Mouse (Mus musculus) heart, postnatal 0 days (tissue): ENCODE results near the gene Mlip. TPM values are rescaled to one million over a fixed set of nuclear protein-coding genes. Genes with fewer than 3 reads are reported as not detected.

Experiments
- ATAC-seq: fragments of 200-750 bp; cut with Nextera tagmentation; 2 replicates; pipeline ENCODE4 v1.8.0; 2017; ENCODE audit warnings: low read depth, moderate number of reproducible peaks, moderate library complexity; ENCODE audit not compliant: insufficient read depth
- DNase-seq: peaks from one replicate; pipeline ENCODE4 v3.0.0-alpha.2; 2016; ENCODE audit warnings: low spot score
- H3K27ac ChIP-seq: fragments of 300-500 bp; sonication (generic); 2 replicates; pipeline ENCODE4 v1.5.1; 2014; ENCODE audit warnings: low read depth, mild to moderate bottlenecking
- H3K27me3 ChIP-seq: fragments of 300-500 bp; sonication (generic); 2 replicates; pipeline ENCODE4 v1.6.1; 2014; ENCODE audit warnings: low read length, mixed read lengths; ENCODE audit not compliant: control insufficient read depth, insufficient read depth
- H3K36me3 ChIP-seq: fragments of 300-500 bp; sonication (generic); replicated peaks from 2 replicates; pipeline ENCODE4 v1.6.1; 2014; ENCODE audit warnings: low read length, mixed read lengths; ENCODE audit not compliant: control insufficient read depth, insufficient read depth
- H3K4me1 ChIP-seq: fragments of 300-500 bp; sonication (generic); 2 replicates; pipeline ENCODE4 v1.6.1; 2014; ENCODE audit warnings: antibody characterized with exemption; ENCODE audit not compliant: control insufficient read depth, insufficient read depth
- H3K4me2 ChIP-seq: fragments of 300-500 bp; sonication (generic); 2 replicates; pipeline ENCODE4 v1.6.1; 2014; ENCODE audit warnings: low read depth, mild to moderate bottlenecking, low read length, moderate library complexity
- H3K4me3 ChIP-seq: fragments of 300-500 bp; sonication (generic); 2 replicates; pipeline ENCODE4 v1.5.1; 2014; ENCODE audit warnings: low read depth, low read length
- H3K9ac ChIP-seq: fragments of 300-500 bp; sonication (generic); replicated peaks from 2 replicates; pipeline ENCODE4 v1.6.1; 2014; ENCODE audit warnings: low read depth, low read length, mixed read lengths
- H3K9me3 ChIP-seq: fragments of 300-500 bp; sonication (generic); replicated peaks from 2 replicates; pipeline ENCODE4 v1.6.1; 2016; ENCODE audit warnings: low read length; ENCODE audit not compliant: control insufficient read depth
- CTCF ChIP-seq: IDR thresholded peaks from 2 replicates; pipeline ENCODE4 v1.5.1; 2016; ENCODE audit warnings: antibody characterized with exemption, control low read depth, low read depth
- EP300 ChIP-seq: IDR thresholded peaks from 2 replicates; pipeline ENCODE4 v1.6.1; 2016; ENCODE audit warnings: antibody characterized with exemption, low read depth
- WGBS: fragments of 180-500 bp; shearing (Covaris S2); extraction: QIAGEN DNeasy Blood & Tissue Kit; methylation state at CpG from one replicate; pipeline ENCODE4 v1.1.7; 2014; 5-methylcytosine and 5-hydroxymethylcytosine counted together
- polyA plus RNA-seq: library from polyadenylated mRNA; unstranded; fragments of >200 nt; fragmentation: Nextera tagmentation; extraction: Ambion mirVana; gene quantifications from 2 replicates; pipeline ENCODE4 v1.2.1, GENCODE M21; 2015
- total RNA-seq: library from RNA; depleted of rRNA; stranded (reverse); fragments of >200 nt; gene quantifications from 2 replicates; pipeline ENCODE4 v1.2.3, GENCODE M21; 2014; ENCODE audit warnings: low replicate concordance; rRNA removed

Mlip gene
- total RNA-seq (87.9 and 114 TPM in 2 replicates), polyA plus RNA-seq (93.8 and 107 TPM in 2 replicates)

DNA sequence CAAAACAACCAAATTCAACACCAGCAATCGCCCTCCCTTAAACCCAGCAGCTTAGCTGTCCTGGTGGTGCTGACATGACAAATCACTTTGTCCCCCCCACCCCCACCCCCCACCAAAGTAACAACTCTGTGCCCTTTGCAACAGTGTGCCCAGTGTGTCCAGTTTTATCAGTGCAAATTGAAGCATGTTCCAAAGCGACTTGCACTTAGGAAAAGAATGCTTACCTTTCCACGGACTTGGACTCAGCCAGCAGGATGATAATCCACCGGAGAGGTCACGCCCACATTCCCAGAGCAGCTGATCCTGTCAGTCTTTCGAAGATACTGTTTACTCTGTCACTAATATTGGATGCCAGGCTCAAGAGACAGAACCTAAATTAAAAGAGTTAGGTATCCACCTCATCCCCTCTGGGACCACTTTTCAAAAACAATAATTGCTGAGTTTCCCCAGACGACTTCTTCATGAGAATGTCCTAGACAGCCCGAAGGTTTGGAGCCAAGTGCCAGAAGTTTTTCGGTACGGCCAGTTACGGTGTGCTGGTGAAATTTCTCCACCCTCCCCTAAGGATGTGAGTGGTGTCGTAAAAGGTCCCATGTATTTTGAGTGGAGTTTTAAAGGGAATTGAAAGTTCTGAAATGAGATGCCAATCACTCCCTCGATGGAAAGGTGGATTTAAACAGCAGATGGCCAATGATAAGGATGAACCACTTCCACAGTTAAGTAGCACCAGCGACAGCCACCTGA is at the start of gene Mlip:
TSS of gene Mlip (minus strand) at position 538 of the 744 bp plus-strand sequence.
- Histone ChIP-seq H3K9me3 (no peaks in the 10 kb centered on the region), H3K36me3 (no peaks in the 10 kb centered on the region), H3K27ac (peak within 1 kb of the TSS; percentile 81), H3K9ac (no peak within 1 kb of the TSS; the same call in 1 of the 2 replicates), H3K27me3 (no peaks in the 10 kb centered on the region), H3K4me2 (peak within 1 kb of the TSS; percentile 50), H3K4me3 (peak within 1 kb of the TSS; percentile 33), H3K4me1 (no peaks in the 10 kb centered on the region; the same call in 1 of the 2 replicates)
- ATAC-seq (peak; percentile 89), DNase-seq (peak; percentile 68)
- TF ChIP-seq EP300 (peak; percentile 75; the same call in 1 of the 2 replicates), CTCF (no peak)
- WGBS = 26% methylated on average over 14 of the region's 14 CpGs

DNA sequence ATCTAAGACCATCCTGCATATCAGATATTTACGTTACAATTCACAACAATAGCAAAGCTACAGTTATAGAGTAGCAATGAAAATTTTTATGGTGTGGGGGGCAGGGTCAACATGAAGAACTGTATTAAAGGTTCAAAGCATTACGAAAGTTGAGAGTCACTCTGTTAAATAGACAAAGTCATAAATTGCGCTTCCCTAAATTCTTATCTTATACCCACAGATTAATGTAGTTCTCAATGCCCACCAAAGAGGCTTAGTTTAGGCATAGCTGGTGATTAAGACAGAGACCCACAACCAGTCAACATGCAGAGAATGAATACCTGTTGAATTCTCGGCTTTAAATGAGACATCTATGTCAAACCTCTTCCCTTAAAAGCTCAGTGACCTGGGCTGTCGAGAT is 47.0 kb upstream of the Mlip start:
- no peak overlapping the region for H3K4me3 ChIP-seq
- ATAC-seq (no peak), DNase-seq (no peak)
- no peak for TF ChIP-seq EP300
- no peak for TF ChIP-seq CTCF
- 92% methylated on average over 5 of the region's 5 CpGs for WGBS
- no peaks in the 10 kb centered on the region for H3K9me3 ChIP-seq
- no peak overlapping the region for H3K27ac ChIP-seq
- H3K4me2 ChIP-seq = no peak overlapping the region
- no peaks in the 10 kb centered on the region for H3K36me3 ChIP-seq
- no peaks in the 10 kb centered on the region for H3K27me3 ChIP-seq
- H3K9ac ChIP-seq = no peak overlapping the region
- H3K4me1 ChIP-seq = no peaks in the 10 kb centered on the region

DNA sequence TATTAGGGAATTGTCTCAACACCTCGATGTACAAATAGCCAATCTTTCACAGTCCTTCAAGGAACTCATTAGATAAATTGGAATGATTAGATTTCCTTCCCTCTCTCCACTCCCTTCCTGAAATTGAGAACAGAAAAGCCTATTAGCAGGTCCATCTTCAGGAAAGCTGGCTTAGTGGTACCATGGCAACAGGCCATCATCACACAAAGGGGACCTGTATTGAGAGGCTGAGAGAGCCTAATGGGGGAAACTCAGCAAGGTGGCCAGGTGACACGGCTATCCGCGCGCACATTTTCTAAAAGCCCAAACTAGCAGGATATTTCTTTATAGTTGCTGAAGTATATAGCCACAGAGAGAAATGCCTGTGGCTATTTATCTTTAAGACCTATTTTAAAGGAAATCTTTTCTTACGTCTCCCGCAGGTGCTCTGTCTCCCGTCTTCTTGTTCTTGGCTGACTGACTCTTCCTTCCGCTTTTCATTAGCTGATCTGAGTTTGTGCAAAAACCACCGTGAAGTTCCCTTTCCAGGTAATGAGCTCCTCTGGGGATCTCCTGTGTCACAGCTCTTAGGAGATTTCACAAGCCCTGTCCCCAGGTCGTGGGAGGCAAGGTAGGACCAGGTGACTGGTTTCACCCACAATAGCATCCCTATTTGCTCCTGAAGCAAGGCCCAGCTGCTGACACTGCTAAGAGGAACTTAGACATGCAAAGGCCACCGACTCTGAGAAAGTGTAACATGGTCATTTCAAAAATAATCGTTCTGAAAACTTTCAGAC is 46.3 kb upstream of the Mlip start:
- no peak for ATAC-seq
- no peak for DNase-seq
- H3K36me3 ChIP-seq = no peaks in the 10 kb centered on the region
- no peak overlapping the region for H3K27ac ChIP-seq
- no peak overlapping the region for H3K4me2 ChIP-seq
- no peaks in the 10 kb centered on the region for H3K27me3 ChIP-seq
- TF ChIP-seq CTCF (no peak), EP300 (no peak)
- 72% methylated on average over 13 of the region's 13 CpGs for WGBS
- H3K9me3 ChIP-seq = no peaks in the 10 kb centered on the region
- H3K9ac ChIP-seq = no peak overlapping the region
- H3K4me1 ChIP-seq = no peaks in the 10 kb centered on the region
- H3K4me3 ChIP-seq = no peak overlapping the region

DNA sequence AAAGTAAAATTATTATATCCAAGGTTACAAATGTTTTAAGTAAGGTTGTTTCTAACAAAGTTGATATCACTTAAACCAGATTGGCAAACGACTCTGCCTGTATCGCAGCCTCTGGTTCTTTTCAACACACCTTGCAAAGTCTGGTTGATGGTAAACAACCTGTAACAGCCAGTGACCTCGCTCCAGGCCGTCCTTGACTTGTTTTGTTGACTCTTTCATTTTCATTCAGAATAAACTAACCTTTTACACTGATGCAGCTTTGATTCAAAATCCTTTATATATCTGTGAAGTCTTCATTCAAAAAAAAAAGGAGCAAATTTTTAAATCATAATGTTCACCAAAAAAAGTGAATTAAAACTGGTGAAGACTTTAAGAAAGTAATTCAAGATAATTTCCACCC is 44.3 kb upstream of the Mlip start:
- Histone ChIP-seq H3K36me3 (no peaks in the 10 kb centered on the region), H3K27me3 (no peaks in the 10 kb centered on the region), H3K4me1 (no peaks in the 10 kb centered on the region), H3K9me3 (no peaks in the 10 kb centered on the region), H3K4me3 (no peak overlapping the region), H3K9ac (no peak overlapping the region), H3K27ac (no peak overlapping the region), H3K4me2 (no peak overlapping the region)
- TF ChIP-seq EP300 = no peak
- TF ChIP-seq CTCF = no peak
- DNase-seq = no peak
- ATAC-seq = no peak
- WGBS = 55% methylated on average over 4 of the region's 4 CpGs

DNA sequence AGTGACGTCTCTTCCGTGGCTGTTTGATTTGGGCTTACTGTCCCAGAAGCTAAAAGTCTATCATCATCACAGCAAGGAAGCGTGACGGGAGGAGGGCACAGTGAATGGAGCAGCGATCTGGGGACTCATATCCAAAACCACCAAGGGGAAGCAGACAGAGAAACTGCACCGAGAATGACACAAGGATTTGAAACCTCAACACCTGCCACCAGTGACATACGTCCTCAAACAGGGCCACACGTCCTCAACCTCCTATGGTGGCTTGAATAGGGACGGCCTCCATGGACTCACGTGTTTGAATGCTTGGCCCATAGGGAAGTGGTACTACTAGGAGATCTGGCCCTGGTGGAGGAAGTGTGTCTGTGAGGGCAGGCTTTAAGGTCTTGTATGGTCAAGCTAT is 38.5 kb upstream of the Mlip start:
- Histone ChIP-seq H3K27me3 (no peaks in the 10 kb centered on the region), H3K9ac (no peak overlapping the region), H3K4me3 (no peak overlapping the region), H3K4me2 (no peak overlapping the region), H3K36me3 (no peaks in the 10 kb centered on the region), H3K27ac (no peak overlapping the region), H3K4me1 (no peaks in the 10 kb centered on the region), H3K9me3 (no peaks in the 10 kb centered on the region)
- DNase-seq = no peak
- 85% methylated on average over 10 of the region's 10 CpGs for WGBS
- ATAC-seq = no peak
- TF ChIP-seq CTCF (no peak), EP300 (no peak)
